Mouse (Mus musculus) limb, embryonic 13.5 days (tissue): ENCODE measurements around the gene Spaca4. TPM values are rescaled to one million over a fixed set of nuclear protein-coding genes. Genes with fewer than 3 reads are reported as not detected.

Experiments
- ATAC-seq: fragments of 200-750 bp; cut with Nextera tagmentation; 2 replicates; pipeline ENCODE4 v1.8.0; 2017; ENCODE audit warnings: low read depth, moderate number of reproducible peaks, moderate TSS enrichment; ENCODE audit not compliant: low FRiP score
- H3K27ac ChIP-seq: fragments of 300-500 bp; sonication (generic); 2 replicates; pipeline ENCODE4 v1.5.1; 2015; ENCODE audit warnings: inconsistent platforms, mild to moderate bottlenecking, moderate library complexity
- H3K27me3 ChIP-seq: fragments of 300-500 bp; sonication (generic); 2 replicates; pipeline ENCODE4 v1.6.1; 2015; ENCODE audit warnings: mild to moderate bottlenecking, inconsistent platforms
- H3K36me3 ChIP-seq: fragments of 300-500 bp; sonication (generic); 2 replicates; pipeline ENCODE4 v1.6.1; 2015; ENCODE audit warnings: inconsistent platforms, mild to moderate bottlenecking, moderate library complexity
- H3K4me1 ChIP-seq: fragments of 300-500 bp; sonication (generic); 2 replicates; pipeline ENCODE4 v1.6.1; 2015; ENCODE audit warnings: inconsistent platforms
- H3K4me2 ChIP-seq: fragments of 300-500 bp; sonication (generic); replicated peaks from 2 replicates; pipeline ENCODE4 v1.6.1; 2015; ENCODE audit warnings: inconsistent platforms, mild to moderate bottlenecking, moderate library complexity
- H3K4me3 ChIP-seq: fragments of 300-500 bp; sonication (generic); 2 replicates; pipeline ENCODE4 v1.5.1; 2015; ENCODE audit warnings: moderate library complexity, mild to moderate bottlenecking, inconsistent platforms
- H3K9ac ChIP-seq: fragments of 300-500 bp; sonication (generic); 2 replicates; pipeline ENCODE4 v1.6.1; 2015; ENCODE audit warnings: mild to moderate bottlenecking, inconsistent platforms
- H3K9me3 ChIP-seq: fragments of 300-500 bp; sonication (generic); 2 replicates; pipeline ENCODE4 v1.6.1; 2016; ENCODE audit warnings: inconsistent platforms
- WGBS: fragments of 180-500 bp; shearing (Covaris S2); methylation state at CpG from one replicate; pipeline ENCODE4 v1.1.7; 2015; 5-methylcytosine and 5-hydroxymethylcytosine counted together
- polyA plus RNA-seq: library from polyadenylated mRNA; unstranded; fragments of >200 nt; fragmentation: Nextera tagmentation; extraction: Ambion mirVana; gene quantifications from 2 replicates; pipeline ENCODE4 v1.2.1, GENCODE M21; 2015

Gene Spaca4
- polyA plus RNA-seq, 1 experiment from 2014 or later = not detected

DNA sequence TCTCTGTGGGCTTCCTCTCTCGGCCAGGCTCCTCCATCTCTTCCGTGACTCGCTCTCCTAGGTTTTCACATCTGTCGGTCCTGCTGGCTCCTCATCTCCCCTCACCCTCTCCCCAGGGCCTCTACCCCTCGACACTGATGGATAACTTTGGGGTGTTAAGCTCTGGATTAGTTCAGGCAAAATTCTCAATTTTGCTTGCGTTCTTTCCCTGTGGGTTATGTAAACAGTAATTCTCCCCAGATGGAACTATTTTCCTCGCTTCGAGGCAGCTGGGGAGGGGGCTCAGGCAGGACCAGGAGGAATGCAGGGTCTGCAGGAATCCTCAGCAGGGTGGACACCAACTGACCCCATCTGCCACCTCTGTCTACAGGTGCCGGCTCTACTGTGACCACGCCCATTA, 39.8 kb downstream of the Spaca4 start:
- H3K9me3 ChIP-seq = no peaks in the 10 kb centered on the region
- no peak overlapping the region for H3K4me3 ChIP-seq
- no peaks in the 10 kb centered on the region for H3K27me3 ChIP-seq
- peak overlapping the region; percentile 48; the same call in 1 of the 2 replicates for H3K27ac ChIP-seq
- H3K36me3 ChIP-seq = no peaks in the 10 kb centered on the region
- H3K4me1 ChIP-seq = peaks cover 25% of the 10 kb centered on the region
- 27% methylated on average over 10 of the region's 10 CpGs for WGBS
- ATAC-seq = 0 out of 2 replicates have a peak, but pooled peaks have one; percentile 17
- peak overlapping the region; percentile 6; the same call in 1 of the 2 replicates for H3K9ac ChIP-seq
- peak overlapping the region; percentile 11; the same call in 1 of the 2 replicates for H3K4me2 ChIP-seq

DNA sequence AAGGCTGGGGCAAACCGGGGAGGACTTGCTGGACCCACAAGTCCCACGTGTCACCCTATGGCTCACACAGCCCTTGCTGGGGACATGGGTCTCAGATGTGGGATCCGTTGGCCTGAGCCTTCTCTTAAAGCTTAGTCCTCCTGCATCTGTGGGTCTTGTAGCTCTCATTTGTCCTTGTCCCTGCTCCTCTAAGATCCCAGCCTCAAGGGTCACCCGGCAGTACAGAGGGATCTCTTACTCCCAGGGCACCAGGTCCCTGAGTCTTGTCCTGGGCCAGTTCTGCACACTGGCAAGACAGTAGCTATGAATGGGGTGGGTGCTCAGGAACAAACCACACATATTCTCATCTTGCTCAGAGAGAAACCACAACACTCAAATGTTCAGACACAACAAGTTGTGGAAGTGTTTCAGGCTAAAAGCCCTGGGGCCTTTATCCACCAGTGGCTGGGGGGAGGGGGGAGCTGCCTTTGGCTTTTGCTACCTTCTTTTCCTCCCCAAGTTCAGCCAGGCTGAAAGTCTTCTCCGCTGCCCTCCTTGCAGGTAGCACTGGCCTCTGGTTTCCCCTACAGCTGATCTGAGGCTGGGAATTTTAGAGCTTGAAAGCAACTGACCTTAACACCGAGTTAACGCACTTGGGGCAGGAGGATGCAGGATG, 42.1 kb downstream of the Spaca4 start, which contains the start of gene Ntn5:
Ntn5 (plus strand) TSS at position 627 of the 655 bp plus-strand sequence.
- no peak for ATAC-seq

DNA sequence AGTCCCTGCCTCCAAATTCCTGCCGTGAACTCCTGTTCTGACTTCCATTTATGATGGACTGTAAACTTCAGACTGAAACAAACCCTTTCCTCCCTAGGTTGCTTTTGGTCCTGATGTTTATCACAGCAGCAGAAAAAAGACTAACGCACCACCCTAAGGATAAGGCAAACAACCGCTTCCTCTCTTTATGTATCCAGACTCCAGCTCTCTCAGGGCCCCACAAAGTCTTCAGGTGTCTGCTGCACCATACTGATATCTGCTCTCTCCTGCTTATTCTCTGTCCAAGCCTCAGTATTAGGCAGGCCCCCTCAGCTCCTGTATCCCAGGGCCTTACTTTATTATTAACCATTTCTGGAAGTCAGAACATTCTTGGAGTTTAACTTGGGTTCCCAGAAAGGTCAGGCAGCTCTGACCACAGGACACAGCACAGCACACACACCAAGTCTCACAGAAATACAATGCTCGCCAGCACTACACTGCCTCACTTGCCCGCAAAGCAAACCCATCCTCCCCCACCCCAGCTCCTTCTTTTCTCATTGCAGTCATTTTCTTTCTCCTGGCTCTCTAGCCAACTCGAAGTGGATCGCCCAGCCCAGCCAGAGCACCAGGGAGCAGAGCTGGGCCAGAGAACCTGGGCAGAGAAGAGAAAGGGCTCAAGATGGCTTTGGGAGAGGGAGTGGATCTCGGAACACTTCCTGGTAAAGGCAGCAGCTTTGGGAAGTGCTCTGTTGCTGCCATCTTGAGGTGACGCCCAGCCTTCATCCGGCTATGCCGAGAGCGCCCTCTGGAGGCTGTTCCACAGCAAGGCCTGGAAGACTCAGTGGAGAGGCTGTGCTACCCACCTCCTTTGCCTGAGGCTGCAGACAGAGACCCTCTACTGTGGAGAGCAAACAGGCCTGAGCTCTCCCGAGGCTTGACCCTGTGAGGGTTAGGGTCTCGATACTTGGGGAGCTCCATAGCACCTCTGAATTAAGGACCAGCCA, 43.2 kb downstream of the Spaca4 start:
- 0 out of 2 replicates have a peak overlapping the region, but pooled peaks have one; percentile 20 for H3K4me3 ChIP-seq
- peak overlapping the region; percentile 48; the same call in 1 of the 2 replicates for H3K9ac ChIP-seq
- H3K27me3 ChIP-seq = no peaks in the 10 kb centered on the region
- H3K36me3 ChIP-seq = no peaks in the 10 kb centered on the region
- no peak overlapping the region; the same call in 1 of the 2 replicates for H3K27ac ChIP-seq
- H3K9me3 ChIP-seq = no peaks in the 10 kb centered on the region
- H3K4me2 ChIP-seq = peak overlapping the region; percentile 55
- WGBS = 29% methylated on average over 14 of the region's 14 CpGs
- peaks cover 25% of the 10 kb centered on the region for H3K4me1 ChIP-seq
- ATAC-seq = peak; percentile 54

More for the DNA sequence above, 42.1 kb downstream of the Spaca4 start, which contains the start of gene Ntn5:
- peak within 1 kb of the TSS; percentile 55; the same call in 1 of the 2 replicates for H3K4me2 ChIP-seq
- no peaks in the 10 kb centered on the region for H3K9me3 ChIP-seq
- H3K27ac ChIP-seq = no peak within 1 kb of the TSS
- no peaks in the 10 kb centered on the region for H3K36me3 ChIP-seq
- H3K4me1 ChIP-seq = peaks cover 25% of the 10 kb centered on the region
- H3K4me3 ChIP-seq = no peak within 1 kb of the TSS
- no peaks in the 10 kb centered on the region for H3K27me3 ChIP-seq
- peak within 1 kb of the TSS; percentile 43 for H3K9ac ChIP-seq
- WGBS = 73% methylated on average over 7 of the region's 7 CpGs

- H3K4me1 ChIP-seq = peaks cover 23% of the 10 kb centered on the region
- no peak overlapping the region for H3K9ac ChIP-seq
- no peaks in the 10 kb centered on the region for H3K27me3 ChIP-seq
- no peak for ATAC-seq
- H3K9me3 ChIP-seq = no peaks in the 10 kb centered on the region
- no peak overlapping the region for H3K4me3 ChIP-seq
- H3K36me3 ChIP-seq = no peaks in the 10 kb centered on the region
- 85% methylated on average over 8 of the region's 8 CpGs for WGBS
- no peak overlapping the region for H3K27ac ChIP-seq
- H3K4me2 ChIP-seq = no peak overlapping the region
Observed at GRCm38 (mm10) chr7:45681046-45681736, 44.4 kb downstream of the Spaca4 start.

DNA sequence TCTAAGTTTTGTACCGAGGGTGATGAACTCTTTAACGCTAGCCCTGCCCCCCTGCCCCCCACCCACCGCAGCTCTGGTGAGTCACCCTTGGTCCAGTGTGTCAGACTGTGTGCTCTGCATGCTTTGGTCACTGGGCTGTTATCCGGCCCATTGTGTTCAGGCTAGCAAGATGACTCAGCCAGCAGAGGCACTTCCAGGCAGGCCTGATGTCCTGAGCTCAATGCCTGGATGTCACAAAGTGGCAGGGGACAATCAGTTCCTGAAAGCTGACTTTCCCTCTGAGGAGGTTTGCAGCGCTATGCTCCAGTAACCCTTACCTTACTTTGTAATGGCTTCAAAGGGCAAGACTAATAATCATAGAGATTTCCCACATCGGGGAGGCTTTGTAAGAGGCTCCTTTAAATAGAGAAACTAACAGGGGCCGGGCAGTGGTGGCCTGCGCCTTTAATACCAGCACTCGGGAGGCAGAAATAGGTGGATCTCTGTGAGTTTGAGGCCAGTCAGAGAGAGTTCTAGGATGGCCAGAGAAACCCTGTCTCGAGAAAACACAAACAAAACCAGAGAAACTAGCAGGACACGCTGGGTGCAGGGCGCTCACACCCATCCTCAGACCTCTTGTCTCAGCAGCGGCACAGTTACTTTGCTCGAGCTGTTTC, 45.5 kb downstream of the Spaca4 start:
- peaks cover 12% of the 10 kb centered on the region for H3K4me1 ChIP-seq
- H3K27me3 ChIP-seq = no peaks in the 10 kb centered on the region
- H3K4me2 ChIP-seq = no peak overlapping the region
- no peak overlapping the region for H3K27ac ChIP-seq
- no peak overlapping the region for H3K4me3 ChIP-seq
- no peak overlapping the region for H3K9ac ChIP-seq
- 80% methylated on average over 14 of the region's 14 CpGs for WGBS
- H3K36me3 ChIP-seq = no peaks in the 10 kb centered on the region
- ATAC-seq = no peak
- no peaks in the 10 kb centered on the region for H3K9me3 ChIP-seq

DNA sequence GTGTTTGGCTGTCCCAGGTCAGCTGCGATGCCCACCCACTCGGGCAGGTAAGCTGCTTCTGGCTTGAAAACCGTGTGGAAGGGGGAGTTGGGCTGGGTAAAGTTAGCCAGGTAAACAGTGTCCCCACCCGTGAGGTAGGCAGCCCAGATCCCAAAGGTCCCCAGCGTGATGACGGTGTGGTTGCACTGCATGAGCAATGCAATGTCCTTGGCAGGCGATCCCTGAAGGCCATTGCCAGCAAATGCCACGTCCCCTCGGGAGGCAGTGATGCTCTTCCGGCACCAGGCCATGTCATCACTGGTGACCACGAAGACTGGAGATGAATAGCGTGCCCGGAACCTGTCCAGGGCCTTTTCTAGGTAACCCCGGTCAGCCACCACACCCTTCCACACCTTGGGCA, 47.1 kb downstream of the Spaca4 start:
- Histone ChIP-seq H3K36me3 (no peaks in the 10 kb centered on the region), H3K27me3 (no peaks in the 10 kb centered on the region), H3K9ac (no peak overlapping the region), H3K9me3 (no peaks in the 10 kb centered on the region), H3K4me2 (no peak overlapping the region), H3K4me1 (peaks cover 10% of the 10 kb centered on the region; the same call in 1 of the 2 replicates), H3K4me3 (no peak overlapping the region), H3K27ac (no peak overlapping the region)
- WGBS = 91% methylated on average over 14 of the region's 14 CpGs
- ATAC-seq = no peak

GRCm38 (mm10) chr7:45677627-45678295, 47.9 kb downstream of the Spaca4 start:
- Histone ChIP-seq H3K9ac (no peak overlapping the region), H3K4me1 (peaks cover 6% of the 10 kb centered on the region; the same call in 1 of the 2 replicates), H3K27ac (no peak overlapping the region), H3K9me3 (no peaks in the 10 kb centered on the region), H3K4me3 (no peak overlapping the region), H3K27me3 (no peaks in the 10 kb centered on the region), H3K36me3 (no peaks in the 10 kb centered on the region), H3K4me2 (no peak overlapping the region)
- 68% methylated on average over 7 of the region's 7 CpGs for WGBS
- ATAC-seq = no peak

Other genes starting within 250 kb of the Spaca4 start
- gene Tulp2, start 243.9 kb downstream of the Spaca4 start, polyA plus RNA-seq = 1.0 and 1.2 TPM in 2 replicates
- not detected in 2 replicates for gene Gm45808, start 239.0 kb downstream of the Spaca4 start, polyA plus RNA-seq
- gene Dhdh, start 237.0 kb downstream of the Spaca4 start, polyA plus RNA-seq = 2.9 and 4.0 TPM in 2 replicates
- gene Nucb1, start 215.4 kb downstream of the Spaca4 start, polyA plus RNA-seq = 215 TPM in 2 replicates
- 27.5 and 28.8 TPM in 2 replicates for gene Ppp1r15a, start 199.5 kb downstream of the Spaca4 start, polyA plus RNA-seq
- gene Plekha4, start 199.5 kb downstream of the Spaca4 start, polyA plus RNA-seq = 3.3 and 4.9 TPM in 2 replicates
- gene Hsd17b14, start 170.9 kb downstream of the Spaca4 start, polyA plus RNA-seq = 0.43 and 0.98 TPM in 2 replicates
- 55.7 and 59.5 TPM in 2 replicates for gene Bcat2, start 155.7 kb downstream of the Spaca4 start, polyA plus RNA-seq
- 0.41 and 0.56 TPM in 2 replicates for gene Fgf21, start 110.3 kb downstream of the Spaca4 start, polyA plus RNA-seq
- gene Fut1, start 108.5 kb downstream of the Spaca4 start, polyA plus RNA-seq = 0.29 and 0.47 TPM in 2 replicates
- 0.11 TPM in 1 of 2 replicates, not detected in the other for gene Izumo1, start 104.0 kb downstream of the Spaca4 start, polyA plus RNA-seq
- gene Rasip1, start 98.3 kb downstream of the Spaca4 start, polyA plus RNA-seq = 7.7 and 9.5 TPM in 2 replicates
- gene Mamstr, start 85.8 kb downstream of the Spaca4 start, polyA plus RNA-seq = 11.4 TPM in 2 replicates
- gene Fut2, start 59.4 kb downstream of the Spaca4 start, polyA plus RNA-seq = 0.47 and 0.74 TPM in 2 replicates
- gene Ntn5, start 41.8 kb downstream of the Spaca4 start, polyA plus RNA-seq = 0.23 and 0.24 TPM in 2 replicates
- 0.45 and 0.55 TPM in 2 replicates for gene Sec1, start 31.4 kb downstream of the Spaca4 start, polyA plus RNA-seq
- gene Car11, start 26.0 kb downstream of the Spaca4 start, polyA plus RNA-seq = 12.2 and 12.5 TPM in 2 replicates
- 4.5 and 6.2 TPM in 2 replicates for gene Dbp, start 20.7 kb downstream of the Spaca4 start, polyA plus RNA-seq
- gene Rpl18, start 10.4 kb downstream of the Spaca4 start, polyA plus RNA-seq = 1,016 and 1,039 TPM in 2 replicates
- gene Sphk2, start 7.8 kb downstream of the Spaca4 start, polyA plus RNA-seq = 33.4 and 36.0 TPM in 2 replicates
- 0.61 and 1.0 TPM in 2 replicates for gene Fam83e, start 4.6 kb downstream of the Spaca4 start, polyA plus RNA-seq
- gene Lmtk3, start 57.9 kb upstream of the Spaca4 start, polyA plus RNA-seq = 4.3 and 4.9 TPM in 2 replicates
- 3.1 and 3.7 TPM in 2 replicates for gene Sult2b1, start 58.9 kb upstream of the Spaca4 start, polyA plus RNA-seq
- gene Cyth2, start 88.8 kb upstream of the Spaca4 start, polyA plus RNA-seq = 135 and 137 TPM in 2 replicates
- gene Kcnj14, start 99.0 kb upstream of the Spaca4 start, polyA plus RNA-seq = 2.1 TPM in 2 replicates
- 69.1 and 71.6 TPM in 2 replicates for gene Grwd1, start 105.1 kb upstream of the Spaca4 start, polyA plus RNA-seq
- 69.4 and 73.7 TPM in 2 replicates for gene Kdelr1, start 147.0 kb upstream of the Spaca4 start, polyA plus RNA-seq
- 0.43 and 0.59 TPM in 2 replicates for gene Grin2d, start 152.6 kb upstream of the Spaca4 start, polyA plus RNA-seq
- 0.43 and 0.46 TPM in 2 replicates for gene Syngr4, start 170.9 kb upstream of the Spaca4 start, polyA plus RNA-seq
- 4.9 and 5.2 TPM in 2 replicates for gene Tmem143, start 171.1 kb upstream of the Spaca4 start, polyA plus RNA-seq
- gene Emp3, start 195.6 kb upstream of the Spaca4 start, polyA plus RNA-seq = 181 and 186 TPM in 2 replicates
- gene Ccdc114, start 198.3 kb upstream of the Spaca4 start, polyA plus RNA-seq = 4.1 and 4.8 TPM in 2 replicates